Mouse (Mus musculus) kidney, adult 2 months (tissue): ENCODE data around the gene Ucn2. TPM values are rescaled to one million over a fixed set of nuclear protein-coding genes. Genes with fewer than 3 reads are reported as not detected.
A peak's percentile ranks its signal among the peaks of the same experiment; 100 is the strongest.

ENCODE experiments used
- DNase-seq: peaks from one replicate; pipeline ENCODE4 v3.0.0; 2021
- H3K27ac ChIP-seq: fragments of 200-500 bp; 2 replicates; pipeline ENCODE4 v1.5.1; 2012; ENCODE audit warnings: low read depth, low read length, control low read depth, inconsistent platforms; ENCODE audit not compliant: insufficient read depth
- H3K27me3 ChIP-seq: fragments of 200-500 bp; replicated peaks from 2 replicates; pipeline ENCODE4 v1.6.1; 2012; ENCODE audit warnings: mild to moderate bottlenecking, moderate library complexity, low read length, inconsistent platforms; ENCODE audit not compliant: control insufficient read depth, insufficient read depth
- H3K36me3 ChIP-seq: fragments of 200-500 bp; 2 replicates; pipeline ENCODE4 v1.6.1; 2012; ENCODE audit warnings: mild to moderate bottlenecking, moderate library complexity, low read length, inconsistent platforms; ENCODE audit not compliant: control insufficient read depth, insufficient read depth
- H3K4me1 ChIP-seq: fragments of 200-500 bp; 2 replicates; pipeline ENCODE4 v1.6.1; 2011; ENCODE audit warnings: low read length; ENCODE audit not compliant: control insufficient read depth, insufficient read depth
- H3K4me3 ChIP-seq: fragments of 200-500 bp; 2 replicates; pipeline ENCODE4 v1.5.1; 2011; ENCODE audit warnings: mild to moderate bottlenecking, low read depth, low read length, control low read depth; ENCODE audit not compliant: insufficient read depth
- CTCF ChIP-seq: fragments of 200-500 bp; conservative IDR thresholded peaks from 2 replicates; pipeline ENCODE4 v1.5.1; 2011; ENCODE audit warnings: low read depth, mild to moderate bottlenecking, control low read depth, low read length, moderate library complexity, mixed read lengths; ENCODE audit not compliant: insufficient read depth, insufficient read length
- POLR2A ChIP-seq: fragments of 200-500 bp; IDR thresholded peaks from one replicate; pipeline ENCODE4 v1.6.1; 2011; ENCODE audit warnings: low read depth, low read length, control low read depth
- WGBS: fragments of 180-500 bp; shearing (Covaris S2); methylation state at CpG from one replicate; pipeline ENCODE4 v1.1.7; 2018; 5-methylcytosine and 5-hydroxymethylcytosine counted together
- polyA plus RNA-seq: library from polyadenylated mRNA; depleted of rRNA; stranded (reverse); fragments of >200 nt; gene quantifications from 2 replicates; pipeline ENCODE4 v1.2.3, GENCODE M21; 2012

Gene Ucn2
- polyA plus RNA-seq, 1 experiment: 0.11 TPM

DNA sequence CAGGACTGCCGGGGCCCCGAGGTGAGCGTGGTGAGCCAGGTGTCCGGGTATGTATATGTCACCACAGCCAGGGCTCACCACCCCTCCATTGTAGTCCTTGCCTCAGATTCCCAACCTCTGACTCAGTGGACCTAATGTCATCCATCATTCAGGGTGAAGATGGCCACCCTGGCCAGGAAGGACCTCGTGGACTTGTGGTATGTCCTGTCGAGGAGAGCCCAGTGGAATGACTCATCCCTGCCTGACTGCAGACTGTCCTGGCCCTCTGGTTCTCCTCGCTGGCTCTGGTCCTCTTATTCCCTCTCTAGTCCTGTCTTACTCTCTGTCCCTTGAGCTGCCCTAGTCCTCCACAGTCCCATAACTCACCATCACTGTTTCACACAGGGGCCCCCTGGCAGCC, 7.8 kb upstream of the Ucn2 start:
- Histone ChIP-seq H3K27me3 (no peaks in the 10 kb centered on the region), H3K36me3 (no peaks in the 10 kb centered on the region), H3K27ac (no peak overlapping the region), H3K4me1 (no peaks in the 10 kb centered on the region), H3K4me3 (no peak overlapping the region)
- no peak for DNase-seq
- WGBS: 72% methylated on average over 7 of the region's 7 CpGs
- TF ChIP-seq POLR2A (no peak), CTCF (no peak)

DNA sequence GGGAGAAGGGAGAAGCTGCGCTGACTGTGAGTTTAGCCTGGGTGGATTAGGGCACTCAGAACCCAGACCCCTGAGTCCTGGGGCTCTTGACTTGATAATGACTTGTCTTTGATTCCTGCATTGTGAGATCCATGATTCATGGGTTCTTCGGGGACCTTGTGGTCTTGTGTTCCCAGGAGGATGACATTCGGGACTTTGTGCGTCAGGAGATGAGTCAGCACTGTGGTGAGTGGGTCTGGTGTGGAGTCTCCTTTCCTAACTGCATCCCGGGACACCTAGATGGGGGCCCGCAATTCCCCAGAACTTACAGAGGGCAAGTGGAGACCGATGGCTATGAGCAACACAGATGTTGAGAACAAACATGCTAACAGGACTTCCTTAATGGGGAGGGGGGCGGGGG, 3.3 kb upstream of the Ucn2 start:
- no peaks in the 10 kb centered on the region for H3K36me3 ChIP-seq
- H3K4me1 ChIP-seq: no peaks in the 10 kb centered on the region
- no peaks in the 10 kb centered on the region for H3K27me3 ChIP-seq
- 63% methylated on average over 8 of the region's 8 CpGs for WGBS
- no peak overlapping the region for H3K27ac ChIP-seq
- no peak for TF ChIP-seq POLR2A
- H3K4me3 ChIP-seq: no peak overlapping the region
- no peak for DNase-seq

DNA sequence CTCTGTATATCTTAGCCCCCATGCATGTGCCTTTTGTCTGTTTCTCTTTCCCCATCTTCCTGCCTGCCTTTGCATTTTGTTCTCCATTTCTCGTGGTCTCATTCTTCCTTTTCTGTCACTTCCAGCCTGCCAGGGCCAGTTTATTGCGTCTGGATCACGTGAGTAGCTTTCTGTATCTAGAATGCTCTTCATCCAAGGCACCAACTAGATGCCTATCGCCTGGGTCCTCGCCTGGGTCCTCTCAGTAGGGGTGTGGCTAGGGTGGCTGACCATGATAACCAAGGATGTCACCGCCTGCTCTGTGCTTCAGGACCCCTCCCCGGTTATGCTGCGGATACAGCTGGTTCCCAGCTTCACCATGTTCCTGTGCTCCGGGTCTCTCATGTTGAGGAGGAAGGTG, 2.6 kb upstream of the Ucn2 start:
- WGBS: 70% methylated on average over 9 of the region's 9 CpGs
- no peak for DNase-seq
- no peak overlapping the region for H3K4me3 ChIP-seq
- H3K36me3 ChIP-seq: no peaks in the 10 kb centered on the region
- H3K27me3 ChIP-seq: no peaks in the 10 kb centered on the region
- no peak overlapping the region for H3K27ac ChIP-seq
- TF ChIP-seq POLR2A (no peak), CTCF (no peak)
- no peaks in the 10 kb centered on the region for H3K4me1 ChIP-seq

DNA sequence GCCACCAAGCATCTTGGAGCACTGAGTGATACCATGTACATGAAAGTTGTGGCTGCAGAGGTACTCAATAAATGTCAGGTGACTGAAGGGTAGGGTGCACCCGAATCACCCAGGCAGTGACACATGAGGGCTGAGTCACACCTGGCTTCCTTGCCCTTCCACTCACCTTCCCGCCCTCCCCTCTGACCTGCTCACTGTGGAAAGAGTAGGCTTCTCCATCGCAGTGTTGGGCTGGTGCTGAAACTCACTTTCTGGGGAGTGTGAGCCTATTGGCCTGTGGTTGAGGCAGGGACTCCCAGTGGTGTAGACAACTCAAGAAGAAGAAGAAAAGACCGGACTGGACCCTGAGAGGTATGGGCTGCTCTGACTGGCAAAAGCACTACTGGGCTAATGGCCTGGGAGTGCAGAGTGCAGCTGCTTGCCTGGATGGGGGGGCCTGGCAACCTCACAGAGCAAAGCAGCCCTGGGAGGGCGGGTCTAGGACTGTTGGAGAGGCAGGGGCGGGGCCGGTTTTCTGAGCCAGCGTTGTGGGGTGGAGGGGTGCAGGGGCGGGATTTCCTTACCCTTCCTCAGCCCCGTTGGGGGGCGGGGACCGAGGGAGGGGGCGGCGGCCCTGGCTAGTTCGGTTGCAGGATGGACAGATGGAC, 2.0 kb downstream of the Ucn2 start:
- Histone ChIP-seq H3K4me1 (no peaks in the 10 kb centered on the region; the same call in 1 of the 2 replicates), H3K27me3 (no peaks in the 10 kb centered on the region), H3K36me3 (no peaks in the 10 kb centered on the region), H3K4me3 (no peak overlapping the region), H3K27ac (no peak overlapping the region)
- no peak for DNase-seq
- WGBS: 29% methylated on average over 15 of the region's 15 CpGs
- TF ChIP-seq POLR2A: no peak
- no peak for TF ChIP-seq CTCF

- TF ChIP-seq CTCF: no peak
- TF ChIP-seq POLR2A: no peak
- no peaks in the 10 kb centered on the region for H3K27me3 ChIP-seq
- H3K4me1 ChIP-seq: no peaks in the 10 kb centered on the region; the same call in 1 of the 2 replicates
- H3K4me3 ChIP-seq: no peak overlapping the region
- peak; percentile 24 for DNase-seq
- no peaks in the 10 kb centered on the region for H3K36me3 ChIP-seq
- WGBS: 68% methylated on average over 4 of the region's 4 CpGs
- 0 out of 2 replicates have a peak overlapping the region, but pooled peaks have one; percentile 4 for H3K27ac ChIP-seq
Observed at GRCm38 (mm10) chr9:108989802-108990461, 4.1 kb downstream of the Ucn2 start.

DNA sequence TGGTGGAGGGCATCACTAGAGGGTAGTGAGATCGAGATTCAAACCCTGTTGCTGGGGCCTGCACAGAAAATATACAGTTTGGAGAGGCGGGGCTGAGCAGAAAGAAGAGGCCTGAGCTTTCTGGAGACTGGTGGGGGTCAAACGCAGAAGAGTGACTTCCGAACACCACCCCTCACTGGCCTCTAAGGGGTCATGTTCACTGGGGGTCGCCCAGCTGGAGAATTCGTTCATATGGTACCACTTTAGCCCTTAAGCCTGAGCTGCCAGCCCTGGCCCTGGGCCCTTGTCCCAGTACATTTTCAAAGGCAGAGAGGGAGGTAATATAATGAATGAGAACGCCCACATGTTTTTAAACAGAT, 4.6 kb downstream of the Ucn2 start:
- Histone ChIP-seq H3K27ac (0 out of 2 replicates have a peak overlapping the region, but pooled peaks have one; percentile 4), H3K27me3 (no peaks in the 10 kb centered on the region), H3K4me3 (no peak overlapping the region), H3K36me3 (no peaks in the 10 kb centered on the region), H3K4me1 (peaks cover 4% of the 10 kb centered on the region)
- DNase-seq: no peak
- whole genome bisulfite sequencing: 74% methylated on average over 7 of the region's 7 CpGs
- TF ChIP-seq CTCF (no peak), POLR2A (no peak)

- peak within 1 kb of the TSS; percentile 96 for H3K27ac ChIP-seq
- DNase-seq: peak; percentile 100
- H3K27me3 ChIP-seq: no peaks in the 10 kb centered on the region
- TF ChIP-seq CTCF (no peak), POLR2A (peak; percentile 83)
- no peaks in the 10 kb centered on the region for H3K36me3 ChIP-seq
- H3K4me3 ChIP-seq: peak within 1 kb of the TSS; percentile 63
- under 1% methylated on average over 31 of the region's 31 CpGs for WGBS
- peaks cover 6% of the 10 kb centered on the region for H3K4me1 ChIP-seq
Observed at GRCm38 (mm10) chr9:108991428-108992084, 5.7 kb downstream of the Ucn2 start, which contains the start of gene Pfkfb4. TSS of gene Pfkfb4 (plus strand) at chr9:108991778.
